Mouse (Mus musculus): ENCODE measurements around the gene Dlgap4. TPM values are rescaled to one million over a fixed set of nuclear protein-coding genes. Genes with fewer than 3 reads are reported as not detected.

The Dlgap4 gene
- 117 and 126 TPM in 2 replicates for polyA plus RNA-seq (2016; fragmentation: Nextera tagmentation; extraction: Ambion mirVana)

- H3K27me3 ChIP-seq (ENCODE audit: poor library complexity, severe bottlenecking): peaks cover 81% of the 10 kb centered on the region
- H3K27ac ChIP-seq: peak within 1 kb of the TSS; percentile 82
- H3K9me3 ChIP-seq: no peaks in the 10 kb centered on the region
- peak; percentile 51 for DNase-seq (ENCODE audit: extremely low spot score, low spot score)
- peaks cover 37% of the 10 kb centered on the region for H3K4me1 ChIP-seq
- no peaks in the 10 kb centered on the region for H3K36me3 ChIP-seq (replicated peaks)
- WGBS: under 1% methylated on average over 87 of the region's 103 CpGs
- H3K4me3 ChIP-seq: peak within 1 kb of the TSS; percentile 78
Measured at GRCm38 (mm10) chr2:156613541-156614257, at the start of gene Dlgap4. TSS of gene Dlgap4 (plus strand) at chr2:156613705.

- H3K36me3 ChIP-seq (replicated peaks): peaks cover 63% of the 10 kb centered on the region
- WGBS: 94% methylated on average over 2 of the region's 2 CpGs
- H3K4me3 ChIP-seq: no peak overlapping the region
- DNase-seq (ENCODE audit: extremely low spot score, low spot score): no peak
- H3K4me1 ChIP-seq: no peaks in the 10 kb centered on the region
- no peaks in the 10 kb centered on the region for H3K27me3 ChIP-seq (ENCODE audit: poor library complexity, severe bottlenecking)
- H3K27ac ChIP-seq: no peak overlapping the region
- H3K9me3 ChIP-seq: no peaks in the 10 kb centered on the region
Measured at GRCm38 (mm10) chr2:156566512-156566911, 47.0 kb upstream of the Dlgap4 start.

GRCm38 (mm10) chr2:156568647-156569046 lies 44.9 kb upstream of the Dlgap4 start:
- Histone ChIP-seq H3K4me1 (no peaks in the 10 kb centered on the region), H3K4me3 (no peak overlapping the region), H3K27me3 (ENCODE audit: poor library complexity, severe bottlenecking) (no peaks in the 10 kb centered on the region), H3K27ac (no peak overlapping the region), H3K9me3 (no peaks in the 10 kb centered on the region), H3K36me3 (replicated peaks) (peaks cover 55% of the 10 kb centered on the region)
- WGBS: 92% methylated on average over 7 of the region's 7 CpGs
- no peak for DNase-seq (ENCODE audit: extremely low spot score, low spot score)

DNA sequence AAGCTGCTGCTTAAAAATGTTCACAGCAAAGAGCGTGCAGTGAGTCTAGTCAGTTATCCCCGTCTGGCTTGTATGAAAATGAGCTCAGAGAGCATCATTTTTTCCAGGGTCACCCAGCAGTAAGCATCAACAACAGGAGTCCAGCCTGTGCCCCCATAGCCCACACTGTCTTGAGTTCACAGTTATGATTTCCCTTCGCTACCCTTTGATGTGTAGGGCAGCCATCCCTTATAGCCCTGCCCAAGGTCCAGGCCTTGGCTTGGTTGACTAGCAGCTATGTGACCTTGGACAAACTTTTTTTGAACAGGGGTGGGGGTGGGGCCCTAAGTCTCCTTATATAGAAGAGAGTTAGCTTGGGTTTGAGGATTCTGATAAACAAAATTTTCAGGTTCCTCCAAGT lies 44.2 kb upstream of the Dlgap4 start:
- no peak overlapping the region for H3K27ac ChIP-seq
- no peaks in the 10 kb centered on the region for H3K27me3 ChIP-seq (ENCODE audit: poor library complexity, severe bottlenecking)
- 92% methylated on average over 3 of the region's 3 CpGs for WGBS
- H3K4me3 ChIP-seq: no peak overlapping the region
- no peak for DNase-seq (ENCODE audit: extremely low spot score, low spot score)
- H3K4me1 ChIP-seq: no peaks in the 10 kb centered on the region
- H3K36me3 ChIP-seq (replicated peaks): peaks cover 50% of the 10 kb centered on the region
- no peaks in the 10 kb centered on the region for H3K9me3 ChIP-seq

GRCm38 (mm10) chr2:156571521-156571920 lies 42.0 kb upstream of the Dlgap4 start:
- Histone ChIP-seq H3K4me3 (no peak overlapping the region), H3K27ac (no peak overlapping the region), H3K36me3 (replicated peaks) (peaks cover 33% of the 10 kb centered on the region), H3K27me3 (ENCODE audit: poor library complexity, severe bottlenecking) (no peaks in the 10 kb centered on the region), H3K4me1 (no peaks in the 10 kb centered on the region), H3K9me3 (no peaks in the 10 kb centered on the region)
- DNase-seq (ENCODE audit: extremely low spot score, low spot score): no peak
- 90% methylated on average over 6 of the region's 6 CpGs for WGBS

GRCm38 (mm10) chr2:156576850-156577587 lies 36.5 kb upstream of the Dlgap4 start:
- Histone ChIP-seq H3K27ac (no peak overlapping the region), H3K36me3 (replicated peaks) (no peaks in the 10 kb centered on the region), H3K4me3 (no peak overlapping the region), H3K4me1 (no peaks in the 10 kb centered on the region), H3K27me3 (ENCODE audit: poor library complexity, severe bottlenecking) (no peaks in the 10 kb centered on the region), H3K9me3 (no peaks in the 10 kb centered on the region)
- WGBS: 88% methylated on average over 7 of the region's 7 CpGs
- DNase-seq (ENCODE audit: extremely low spot score, low spot score): no peak

DNA sequence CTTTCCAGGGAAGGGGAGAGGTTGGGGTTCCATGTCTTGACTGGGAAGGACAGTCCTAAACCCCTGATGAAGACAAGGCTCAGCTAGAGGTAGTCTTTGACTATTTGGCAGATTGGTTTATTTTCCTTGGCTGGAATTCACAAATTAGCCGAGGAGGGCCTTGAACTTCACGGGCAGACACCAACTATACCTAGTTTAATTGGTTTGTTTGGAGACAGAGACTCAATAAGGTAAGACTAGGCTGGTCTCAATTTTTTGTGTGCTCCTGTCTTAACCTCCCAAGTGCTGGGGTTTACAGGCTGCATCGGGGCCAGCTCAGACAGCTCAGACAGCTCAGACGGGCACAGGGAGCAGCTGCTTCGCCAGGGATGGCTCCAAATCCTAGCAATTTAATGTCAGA lies 33.0 kb upstream of the Dlgap4 start:
- H3K36me3 ChIP-seq (replicated peaks): no peaks in the 10 kb centered on the region
- 87% methylated on average over 5 of the region's 5 CpGs for WGBS
- 0 out of 2 replicates have a peak, but pooled peaks cover 5% of the 10 kb centered on the region for H3K27me3 ChIP-seq (ENCODE audit: poor library complexity, severe bottlenecking)
- no peak for DNase-seq (ENCODE audit: extremely low spot score, low spot score)
- peaks cover 13% of the 10 kb centered on the region for H3K4me1 ChIP-seq
- no peaks in the 10 kb centered on the region for H3K9me3 ChIP-seq
- H3K27ac ChIP-seq: no peak overlapping the region
- no peak overlapping the region for H3K4me3 ChIP-seq

DNA sequence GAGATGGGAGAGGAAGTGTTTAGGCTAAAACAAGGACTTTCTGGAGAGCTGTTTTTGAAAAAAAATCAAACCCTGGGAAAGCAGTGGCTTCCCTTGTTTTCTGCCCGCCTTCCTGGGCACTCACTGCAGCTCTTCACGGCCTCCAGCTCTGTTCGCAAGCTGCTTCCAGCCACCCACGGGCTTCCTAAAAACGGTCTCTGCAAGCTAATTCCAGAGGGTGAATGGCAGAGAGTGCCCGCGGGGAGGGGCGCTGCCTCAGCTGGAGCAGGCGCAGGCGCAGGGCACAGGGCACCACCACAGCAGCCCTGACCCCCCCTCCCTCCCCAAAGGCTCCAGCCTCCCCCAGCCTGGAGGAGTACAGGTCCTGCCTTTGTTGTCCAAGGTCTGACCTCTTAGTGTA lies 32.3 kb upstream of the Dlgap4 start:
- DNase-seq (ENCODE audit: extremely low spot score, low spot score): no peak
- H3K4me3 ChIP-seq: no peak overlapping the region
- 0 out of 2 replicates have a peak, but pooled peaks cover 5% of the 10 kb centered on the region for H3K27me3 ChIP-seq (ENCODE audit: poor library complexity, severe bottlenecking)
- H3K4me1 ChIP-seq: peaks cover 16% of the 10 kb centered on the region
- H3K9me3 ChIP-seq: no peaks in the 10 kb centered on the region
- H3K27ac ChIP-seq: no peak overlapping the region
- 71% methylated on average over 10 of the region's 10 CpGs for WGBS
- H3K36me3 ChIP-seq (replicated peaks): no peaks in the 10 kb centered on the region

- 93% methylated on average over 10 of the region's 10 CpGs for WGBS
- H3K9me3 ChIP-seq: no peaks in the 10 kb centered on the region
- 0 out of 2 replicates have a peak, but pooled peaks cover 5% of the 10 kb centered on the region for H3K27me3 ChIP-seq (ENCODE audit: poor library complexity, severe bottlenecking)
- no peak overlapping the region for H3K27ac ChIP-seq
- no peaks in the 10 kb centered on the region for H3K36me3 ChIP-seq (replicated peaks)
- no peak overlapping the region for H3K4me3 ChIP-seq
- H3K4me1 ChIP-seq: peaks cover 16% of the 10 kb centered on the region
- DNase-seq (ENCODE audit: extremely low spot score, low spot score): no peak
Measured at GRCm38 (mm10) chr2:156582887-156583286, 30.6 kb upstream of the Dlgap4 start.

DNA sequence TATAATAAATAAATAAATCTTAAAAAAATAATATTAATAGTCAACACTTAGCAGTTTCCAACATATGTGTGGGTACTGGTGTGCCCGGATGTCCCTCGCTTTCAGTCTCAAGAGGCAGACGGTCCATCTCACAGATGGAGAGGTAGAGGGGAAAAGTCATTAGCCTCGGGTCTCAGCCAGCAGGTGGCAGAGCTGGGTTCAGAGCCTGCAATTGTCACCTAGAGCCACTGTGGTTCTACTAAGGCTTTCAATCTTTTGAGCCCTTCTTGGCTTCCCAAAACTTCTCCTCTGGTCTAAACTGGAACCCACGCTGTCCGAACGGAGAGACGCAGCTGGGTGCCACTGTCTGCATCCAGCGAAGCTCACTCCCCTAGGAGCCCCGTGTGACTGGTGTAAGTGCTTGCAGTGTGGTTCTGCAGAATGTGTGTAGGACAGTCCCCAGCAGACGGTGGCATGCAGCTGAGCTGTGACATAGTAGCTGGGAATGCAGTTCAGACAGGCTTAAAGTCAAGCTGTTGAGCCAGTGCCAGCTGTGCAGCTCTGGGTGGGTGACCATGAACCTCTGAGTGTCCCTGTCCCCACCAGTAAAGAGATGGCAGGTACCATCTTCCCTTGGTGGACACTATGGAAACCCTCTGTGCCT lies 29.2 kb upstream of the Dlgap4 start:
- no peaks in the 10 kb centered on the region for H3K9me3 ChIP-seq
- H3K4me3 ChIP-seq: no peak overlapping the region
- no peaks in the 10 kb centered on the region for H3K36me3 ChIP-seq (replicated peaks)
- 0 out of 2 replicates have a peak overlapping the region, but pooled peaks have one; percentile 13 for H3K27ac ChIP-seq
- no peak for DNase-seq (ENCODE audit: extremely low spot score, low spot score)
- WGBS: 64% methylated on average over 11 of the region's 11 CpGs
- H3K27me3 ChIP-seq (ENCODE audit: poor library complexity, severe bottlenecking): 0 out of 2 replicates have a peak, but pooled peaks cover 5% of the 10 kb centered on the region
- H3K4me1 ChIP-seq: peaks cover 16% of the 10 kb centered on the region

DNA sequence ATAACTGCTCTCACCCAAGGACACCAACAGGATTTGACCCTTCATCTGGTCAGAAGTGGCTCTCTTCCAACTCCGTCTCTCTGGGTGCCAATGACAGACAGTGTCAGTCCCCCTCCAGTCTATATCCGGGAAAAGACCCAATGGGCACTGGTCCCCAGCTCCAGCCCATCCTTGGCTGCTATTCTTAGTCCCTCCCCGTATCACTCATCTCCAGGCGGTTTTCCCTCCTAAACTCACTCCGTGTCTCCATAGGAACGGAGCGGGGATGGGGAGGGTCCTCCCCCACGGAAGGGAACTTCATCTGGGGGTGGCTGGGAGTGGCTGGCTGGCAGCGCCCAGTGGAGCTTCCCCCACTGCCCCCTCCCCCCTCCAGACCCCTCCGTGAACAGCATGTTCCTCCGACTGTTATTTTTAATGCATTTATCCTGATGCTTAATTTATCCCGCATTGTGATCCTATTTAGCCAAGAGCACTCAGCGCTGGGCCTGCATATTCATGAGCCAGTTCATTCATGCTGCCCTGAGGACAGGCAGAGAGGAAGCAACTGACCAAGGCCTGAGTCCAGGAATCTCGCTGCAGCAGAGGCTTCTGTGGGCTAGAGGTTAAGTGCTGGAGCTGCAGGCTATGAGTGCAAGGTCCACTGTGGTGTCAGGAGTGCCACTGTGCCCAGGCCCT lies 28.6 kb upstream of the Dlgap4 start:
- no peak for DNase-seq (ENCODE audit: extremely low spot score, low spot score)
- Histone ChIP-seq H3K4me3 (no peak overlapping the region), H3K4me1 (peaks cover 16% of the 10 kb centered on the region), H3K27ac (0 out of 2 replicates have a peak overlapping the region, but pooled peaks have one; percentile 13), H3K36me3 (replicated peaks) (no peaks in the 10 kb centered on the region), H3K9me3 (no peaks in the 10 kb centered on the region), H3K27me3 (ENCODE audit: poor library complexity, severe bottlenecking) (0 out of 2 replicates have a peak, but pooled peaks cover 5% of the 10 kb centered on the region)
- WGBS: 43% methylated on average over 14 of the region's 14 CpGs

DNA sequence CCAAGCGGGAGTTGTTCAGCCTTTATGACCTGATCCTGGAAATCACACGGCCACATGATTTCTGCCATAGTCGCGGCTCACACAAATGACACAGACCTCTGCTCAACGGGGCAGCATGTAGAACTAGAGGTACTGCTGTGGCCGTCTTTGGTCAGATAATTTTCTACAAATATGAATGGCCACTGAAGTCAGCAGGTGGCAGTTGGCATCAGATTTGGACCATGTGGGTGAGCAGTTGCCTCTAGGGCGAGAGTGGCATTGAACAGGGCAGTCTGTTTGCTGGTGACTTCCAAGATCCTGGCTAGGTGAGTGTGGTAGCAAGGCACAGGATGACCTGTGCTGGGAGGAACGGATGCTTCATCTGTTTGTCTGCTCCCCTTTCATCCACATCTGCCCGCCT lies 24.0 kb upstream of the Dlgap4 start:
- DNase-seq (ENCODE audit: extremely low spot score, low spot score): no peak
- 91% methylated on average over 9 of the region's 9 CpGs for WGBS
- no peak overlapping the region for H3K27ac ChIP-seq
- H3K9me3 ChIP-seq: no peaks in the 10 kb centered on the region
- H3K27me3 ChIP-seq (ENCODE audit: poor library complexity, severe bottlenecking): 0 out of 2 replicates have a peak, but pooled peaks cover 1% of the 10 kb centered on the region
- H3K4me3 ChIP-seq: no peak overlapping the region
- no peaks in the 10 kb centered on the region for H3K36me3 ChIP-seq (replicated peaks)
- peaks cover 14% of the 10 kb centered on the region for H3K4me1 ChIP-seq
